Mouse (Mus musculus) hindbrain, postnatal 0 days (tissue): ENCODE measurements at regions not wholly inside any gene's neighbourhood (a gene's known extent, or its start where the extent isn't known, plus 50 kb on each side); places are given as distances from the start of the nearest gene placed in this dataset.

Experiments
- ATAC-seq: fragments of 200-750 bp; cut with Nextera tagmentation; 2 replicates; pipeline ENCODE4 v1.8.0; 2017; ENCODE audit warnings: mild to moderate bottlenecking, moderate TSS enrichment, moderate library complexity
- DNase-seq: peaks from one replicate; pipeline ENCODE4 v3.0.0-alpha.2; 2015; ENCODE audit warnings: low spot score
- H3K27ac ChIP-seq: fragments of 300-500 bp; sonication (generic); 2 replicates; pipeline ENCODE4 v1.5.1; 2014; ENCODE audit warnings: mild to moderate bottlenecking
- H3K27me3 ChIP-seq: fragments of 300-500 bp; sonication (generic); 2 replicates; pipeline ENCODE4 v1.6.1; 2014; ENCODE audit warnings: low read length, mixed read lengths; ENCODE audit not compliant: insufficient read depth
- H3K36me3 ChIP-seq: fragments of 300-500 bp; sonication (generic); 2 replicates; pipeline ENCODE4 v1.6.1; 2014; ENCODE audit warnings: low read length, mixed read lengths; ENCODE audit not compliant: insufficient read depth
- H3K4me1 ChIP-seq: fragments of 300-500 bp; sonication (generic); 2 replicates; pipeline ENCODE4 v1.6.1; 2014; ENCODE audit warnings: antibody characterized with exemption, low read length, mixed read lengths; ENCODE audit not compliant: insufficient read depth
- H3K4me2 ChIP-seq: fragments of 300-500 bp; sonication (generic); 2 replicates; pipeline ENCODE4 v1.6.1; 2014; ENCODE audit warnings: low read depth, mild to moderate bottlenecking, low read length, moderate library complexity, mixed read lengths
- H3K4me3 ChIP-seq: fragments of 300-500 bp; sonication (generic); 2 replicates; pipeline ENCODE4 v1.5.1; 2014; ENCODE audit warnings: low read length
- H3K9ac ChIP-seq: fragments of 300-500 bp; sonication (generic); replicated peaks from 2 replicates; pipeline ENCODE4 v1.6.1; 2014; ENCODE audit warnings: mild to moderate bottlenecking, low read length, moderate library complexity, mixed read lengths
- H3K9me3 ChIP-seq: fragments of 300-500 bp; sonication (generic); 2 replicates; pipeline ENCODE4 v1.6.1; 2016; ENCODE audit warnings: low read length, mixed read lengths
- CTCF ChIP-seq: IDR thresholded peaks from 2 replicates; pipeline ENCODE4 v1.5.1; 2016; ENCODE audit warnings: antibody characterized with exemption, control low read depth, low read depth
- WGBS: fragments of 180-500 bp; shearing (Covaris S2); extraction: QIAGEN DNeasy Blood & Tissue Kit; methylation state at CpG from one replicate; pipeline ENCODE4 v1.1.7; 2014; 5-methylcytosine and 5-hydroxymethylcytosine counted together

- no peak overlapping the region for H3K9ac ChIP-seq
- H3K27me3 ChIP-seq: no peaks in the 10 kb centered on the region
- no peak for DNase-seq
- peaks cover 7% of the 10 kb centered on the region; the same call in 1 of the 2 replicates for H3K4me1 ChIP-seq
- H3K4me2 ChIP-seq: no peak overlapping the region
- H3K9me3 ChIP-seq: no peaks in the 10 kb centered on the region
- H3K27ac ChIP-seq: no peak overlapping the region
- no peak overlapping the region for H3K4me3 ChIP-seq
- H3K36me3 ChIP-seq: no peaks in the 10 kb centered on the region
- 39% methylated on average over 8 of the region's 8 CpGs for WGBS
- no peak for ATAC-seq
- TF ChIP-seq CTCF: no peak
Observed at GRCm38 (mm10) chr9:120860969-120861595, 67.9 kb upstream of the Ctnnb1 start.

- Histone ChIP-seq H3K36me3 (no peaks in the 10 kb centered on the region), H3K4me3 (no peak overlapping the region), H3K4me1 (peaks cover 7% of the 10 kb centered on the region; the same call in 1 of the 2 replicates), H3K4me2 (no peak overlapping the region), H3K27me3 (no peaks in the 10 kb centered on the region), H3K9ac (no peak overlapping the region), H3K27ac (no peak overlapping the region), H3K9me3 (no peaks in the 10 kb centered on the region)
- TF ChIP-seq CTCF: no peak
- ATAC-seq (peak; percentile 39; the same call in 1 of the 2 replicates), DNase-seq (peak; percentile 66)
- 25% methylated on average over 12 of the region's 12 CpGs for WGBS
Observed at GRCm38 (mm10) chr9:120861788-120862345, 67.1 kb upstream of the Ctnnb1 start.

- Histone ChIP-seq H3K9ac (no peak overlapping the region), H3K4me2 (no peak overlapping the region), H3K9me3 (no peaks in the 10 kb centered on the region), H3K36me3 (no peaks in the 10 kb centered on the region), H3K27ac (no peak overlapping the region), H3K4me3 (no peak overlapping the region), H3K27me3 (no peaks in the 10 kb centered on the region), H3K4me1 (peaks cover 22% of the 10 kb centered on the region)
- 64% methylated on average over 3 of the region's 3 CpGs for WGBS
- ATAC-seq (no peak), DNase-seq (no peak)
- TF ChIP-seq CTCF: no peak
Observed at GRCm38 (mm10) chr9:120864410-120864809, 64.6 kb upstream of the Ctnnb1 start.

DNA sequence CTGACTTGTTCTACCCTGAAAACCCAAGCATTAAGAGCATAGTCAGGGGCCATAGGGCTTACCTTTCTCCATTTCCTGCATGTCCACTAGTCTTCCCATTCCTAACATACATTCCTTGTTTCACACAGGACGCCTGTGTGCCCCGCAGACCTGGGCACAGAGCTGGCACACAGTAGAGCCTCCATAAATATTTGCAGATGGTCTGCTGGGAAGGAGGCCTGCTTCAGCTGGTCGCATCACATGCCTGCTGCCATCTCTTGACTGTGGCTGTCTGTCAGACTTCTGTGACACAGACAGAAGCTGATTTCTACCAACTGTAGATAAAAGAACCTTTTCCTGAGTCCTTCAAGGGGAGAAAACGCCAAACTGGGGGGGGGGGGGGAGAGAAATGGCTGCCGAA is 62.8 kb upstream of the Ctnnb1 start:
- TF ChIP-seq CTCF: 0 out of 2 replicates have a peak, but pooled peaks have one; percentile 5
- Histone ChIP-seq H3K27me3 (no peaks in the 10 kb centered on the region), H3K4me3 (no peak overlapping the region), H3K9me3 (no peaks in the 10 kb centered on the region), H3K36me3 (no peaks in the 10 kb centered on the region), H3K4me1 (peaks cover 31% of the 10 kb centered on the region), H3K4me2 (no peak overlapping the region), H3K27ac (peak overlapping the region; percentile 45; the same call in 1 of the 2 replicates), H3K9ac (no peak overlapping the region)
- ATAC-seq (peak; percentile 50; the same call in 1 of the 2 replicates), DNase-seq (peak; percentile 54)
- WGBS: 33% methylated on average over 4 of the region's 5 CpGs

- DNase-seq (peak; percentile 88), ATAC-seq (peak; percentile 79)
- H3K9me3 ChIP-seq: no peaks in the 10 kb centered on the region
- H3K27ac ChIP-seq: 0 out of 2 replicates have a peak overlapping the region, but pooled peaks have one; percentile 45
- no peak for TF ChIP-seq CTCF
- no peaks in the 10 kb centered on the region for H3K36me3 ChIP-seq
- H3K4me3 ChIP-seq: no peak overlapping the region
- no peak overlapping the region for H3K9ac ChIP-seq
- H3K4me2 ChIP-seq: no peak overlapping the region
- H3K27me3 ChIP-seq: no peaks in the 10 kb centered on the region
- H3K4me1 ChIP-seq: peaks cover 30% of the 10 kb centered on the region
- WGBS: 32% methylated on average over 4 of the region's 4 CpGs
Observed at GRCm38 (mm10) chr9:120866709-120867108, 62.3 kb upstream of the Ctnnb1 start.

- no peak for DNase-seq
- H3K4me1 ChIP-seq: peaks cover 24% of the 10 kb centered on the region
- H3K9me3 ChIP-seq: no peaks in the 10 kb centered on the region
- no peak overlapping the region for H3K4me3 ChIP-seq
- no peaks in the 10 kb centered on the region for H3K27me3 ChIP-seq
- H3K9ac ChIP-seq: no peak overlapping the region
- no peak overlapping the region for H3K4me2 ChIP-seq
- ATAC-seq: no peak
- no peak overlapping the region for H3K27ac ChIP-seq
- no peak for TF ChIP-seq CTCF
- 58% methylated on average over 2 of the region's 2 CpGs for WGBS
- H3K36me3 ChIP-seq: no peaks in the 10 kb centered on the region
Observed at GRCm38 (mm10) chr9:120867861-120868260, 61.2 kb upstream of the Ctnnb1 start.

GRCm38 (mm10) chr9:120868330-120868729 is 60.7 kb upstream of the Ctnnb1 start:
- TF ChIP-seq CTCF: no peak
- no peaks in the 10 kb centered on the region for H3K9me3 ChIP-seq
- 83% methylated on average over 4 of the region's 4 CpGs for WGBS
- peaks cover 24% of the 10 kb centered on the region for H3K4me1 ChIP-seq
- no peak for DNase-seq
- no peak overlapping the region for H3K9ac ChIP-seq
- H3K4me3 ChIP-seq: no peak overlapping the region
- ATAC-seq: no peak
- no peaks in the 10 kb centered on the region for H3K36me3 ChIP-seq
- H3K27ac ChIP-seq: no peak overlapping the region
- no peaks in the 10 kb centered on the region for H3K27me3 ChIP-seq
- H3K4me2 ChIP-seq: no peak overlapping the region
